Mouse (Mus musculus) forebrain, embryonic 12.5 days (tissue): Measurements from ENCODE around the gene 2310011J03Rik. TPM values are rescaled to one million over a fixed set of nuclear protein-coding genes. Genes with fewer than 3 reads are reported as not detected.

Source experiments
- ATAC-seq: fragments of 200-750 bp; cut with Nextera tagmentation; 2 replicates; pipeline ENCODE4 v1.8.0; 2017; ENCODE audit warnings: moderate TSS enrichment; ENCODE audit not compliant: low FRiP score
- H3K27ac ChIP-seq: fragments of 300-500 bp; sonication (generic); 2 replicates; pipeline ENCODE4 v1.5.1; 2016; ENCODE audit warnings: mild to moderate bottlenecking
- H3K27me3 ChIP-seq: fragments of 300-500 bp; sonication (generic); 2 replicates; pipeline ENCODE4 v1.6.1; 2016; ENCODE audit warnings: mild to moderate bottlenecking
- H3K36me3 ChIP-seq: fragments of 300-500 bp; sonication (generic); replicated peaks from 2 replicates; pipeline ENCODE4 v1.6.1; 2016; ENCODE audit warnings: mild to moderate bottlenecking
- H3K4me1 ChIP-seq: fragments of 300-500 bp; sonication (generic); 2 replicates; pipeline ENCODE4 v1.6.1; 2016
- H3K4me2 ChIP-seq: fragments of 300-500 bp; sonication (generic); 2 replicates; pipeline ENCODE4 v1.6.1; 2016; ENCODE audit warnings: mild to moderate bottlenecking, moderate library complexity
- H3K4me3 ChIP-seq: fragments of 300-500 bp; sonication (generic); replicated peaks from 2 replicates; pipeline ENCODE4 v1.5.1; 2016; ENCODE audit warnings: mild to moderate bottlenecking
- H3K9ac ChIP-seq: fragments of 300-500 bp; sonication (generic); 2 replicates; pipeline ENCODE4 v1.6.1; 2016; ENCODE audit warnings: mild to moderate bottlenecking
- H3K9me3 ChIP-seq: fragments of 300-500 bp; sonication (generic); 2 replicates; pipeline ENCODE4 v1.6.1; 2016
- WGBS: fragments of 180-500 bp; shearing (Covaris S2); methylation state at CpG from one replicate; pipeline ENCODE4 v1.1.7; 2016; 5-methylcytosine and 5-hydroxymethylcytosine counted together
- polyA plus RNA-seq: library from polyadenylated mRNA; unstranded; fragments of >200 nt; fragmentation: Nextera tagmentation; extraction: Ambion mirVana; gene quantifications from 2 replicates; pipeline ENCODE4 v1.2.1, GENCODE M21; 2016

The 2310011J03Rik gene
- 42.6 and 44.4 TPM in 2 replicates for polyA plus RNA-seq

GRCm38 (mm10) chr10:80320340-80320760 lies at the start of gene 2310011J03Rik:
Gene 2310011J03Rik (minus strand): TSS chr10:80320537.
- peaks cover 47% of the 10 kb centered on the region for H3K4me1 ChIP-seq
- peaks cover 36% of the 10 kb centered on the region for H3K36me3 ChIP-seq
- peak within 1 kb of the TSS; percentile 85 for H3K4me2 ChIP-seq
- peak within 1 kb of the TSS; percentile 77 for H3K9ac ChIP-seq
- no peaks in the 10 kb centered on the region for H3K9me3 ChIP-seq
- H3K27me3 ChIP-seq: peaks cover 28% of the 10 kb centered on the region
- peak within 1 kb of the TSS; percentile 65 for H3K27ac ChIP-seq
- ATAC-seq: peak; percentile 67
- WGBS: under 1% methylated on average over 34 of the region's 34 CpGs
- peak within 1 kb of the TSS; percentile 81 for H3K4me3 ChIP-seq

GRCm38 (mm10) chr10:80368392-80368791 lies 48.1 kb upstream of the 2310011J03Rik start:
- Histone ChIP-seq H3K4me1 (peaks cover 21% of the 10 kb centered on the region), H3K4me3 (no peak overlapping the region), H3K4me2 (no peak overlapping the region), H3K27me3 (peaks cover 47% of the 10 kb centered on the region), H3K36me3 (no peaks in the 10 kb centered on the region), H3K9ac (no peak overlapping the region; the same call in 1 of the 2 replicates), H3K27ac (no peak overlapping the region), H3K9me3 (0 out of 2 replicates have a peak, but pooled peaks cover 5% of the 10 kb centered on the region)
- no peak for ATAC-seq
- WGBS: 92% methylated on average over 6 of the region's 6 CpGs

GRCm38 (mm10) chr10:80367954-80368353 lies 47.6 kb upstream of the 2310011J03Rik start:
- ATAC-seq: no peak
- WGBS: 64% methylated on average over 5 of the region's 5 CpGs
- H3K9ac ChIP-seq: no peak overlapping the region
- H3K27ac ChIP-seq: no peak overlapping the region
- no peak overlapping the region for H3K4me3 ChIP-seq
- H3K4me1 ChIP-seq: peaks cover 21% of the 10 kb centered on the region
- 0 out of 2 replicates have a peak, but pooled peaks cover 5% of the 10 kb centered on the region for H3K9me3 ChIP-seq
- H3K36me3 ChIP-seq: no peaks in the 10 kb centered on the region
- H3K27me3 ChIP-seq: peaks cover 49% of the 10 kb centered on the region
- H3K4me2 ChIP-seq: no peak overlapping the region

GRCm38 (mm10) chr10:80365736-80366135 lies 45.4 kb upstream of the 2310011J03Rik start:
- WGBS: 70% methylated on average over 6 of the region's 6 CpGs
- H3K4me2 ChIP-seq: no peak overlapping the region
- H3K9me3 ChIP-seq: 0 out of 2 replicates have a peak, but pooled peaks cover 8% of the 10 kb centered on the region
- H3K4me3 ChIP-seq: no peak overlapping the region
- ATAC-seq: no peak
- H3K27ac ChIP-seq: no peak overlapping the region
- peaks cover 7% of the 10 kb centered on the region for H3K4me1 ChIP-seq
- no peaks in the 10 kb centered on the region for H3K36me3 ChIP-seq
- no peak overlapping the region for H3K9ac ChIP-seq
- H3K27me3 ChIP-seq: peaks cover 49% of the 10 kb centered on the region

- Histone ChIP-seq H3K4me3 (no peak overlapping the region), H3K36me3 (no peaks in the 10 kb centered on the region), H3K27ac (no peak overlapping the region), H3K9me3 (0 out of 2 replicates have a peak, but pooled peaks cover 7% of the 10 kb centered on the region), H3K9ac (0 out of 2 replicates have a peak overlapping the region, but pooled peaks have one; percentile 5), H3K4me2 (no peak overlapping the region), H3K4me1 (peaks cover 7% of the 10 kb centered on the region), H3K27me3 (peaks cover 63% of the 10 kb centered on the region)
- no peak for ATAC-seq
- whole genome bisulfite sequencing: 44% methylated on average over 6 of the region's 6 CpGs
Measured at GRCm38 (mm10) chr10:80363734-80364133, 43.4 kb upstream of the 2310011J03Rik start.

GRCm38 (mm10) chr10:80357994-80358639 lies 37.8 kb upstream of the 2310011J03Rik start:
- Histone ChIP-seq H3K4me2 (peak overlapping the region; percentile 38), H3K9ac (0 out of 2 replicates have a peak overlapping the region, but pooled peaks have one; percentile 33), H3K9me3 (0 out of 2 replicates have a peak, but pooled peaks cover 3% of the 10 kb centered on the region), H3K36me3 (no peaks in the 10 kb centered on the region), H3K4me3 (peak overlapping the region; percentile 23), H3K4me1 (peaks cover 16% of the 10 kb centered on the region), H3K27me3 (peaks cover 84% of the 10 kb centered on the region), H3K27ac (no peak overlapping the region)
- 4% methylated on average over 31 of the region's 31 CpGs for WGBS
- ATAC-seq: 0 out of 2 replicates have a peak, but pooled peaks have one; percentile 33

- Histone ChIP-seq H3K27me3 (peaks cover 84% of the 10 kb centered on the region), H3K36me3 (no peaks in the 10 kb centered on the region), H3K4me1 (peaks cover 16% of the 10 kb centered on the region), H3K4me3 (peak overlapping the region; percentile 23; the same call in 1 of the 2 replicates), H3K9ac (no peak overlapping the region), H3K4me2 (peak overlapping the region; percentile 38; the same call in 1 of the 2 replicates), H3K9me3 (no peaks in the 10 kb centered on the region), H3K27ac (no peak overlapping the region)
- WGBS: 41% methylated on average over 7 of the region's 7 CpGs
- ATAC-seq: no peak
Measured at GRCm38 (mm10) chr10:80357336-80357735, 37.0 kb upstream of the 2310011J03Rik start.

GRCm38 (mm10) chr10:80356737-80357136 lies 36.4 kb upstream of the 2310011J03Rik start:
- Histone ChIP-seq H3K4me1 (peaks cover 16% of the 10 kb centered on the region), H3K27me3 (peaks cover 87% of the 10 kb centered on the region), H3K9ac (no peak overlapping the region), H3K27ac (no peak overlapping the region), H3K4me2 (peak overlapping the region; percentile 52), H3K36me3 (no peaks in the 10 kb centered on the region), H3K4me3 (peak overlapping the region; percentile 36), H3K9me3 (no peaks in the 10 kb centered on the region)
- ATAC-seq: no peak
- WGBS: 1% methylated on average over 34 of the region's 34 CpGs

- no peak for ATAC-seq
- under 1% methylated on average over 53 of the region's 53 CpGs for WGBS
- H3K36me3 ChIP-seq: no peaks in the 10 kb centered on the region
- peak within 1 kb of the TSS; percentile 36 for H3K4me3 ChIP-seq
- peaks cover 93% of the 10 kb centered on the region for H3K27me3 ChIP-seq
- peak within 1 kb of the TSS; percentile 42; the same call in 1 of the 2 replicates for H3K9ac ChIP-seq
- H3K4me1 ChIP-seq: peaks cover 16% of the 10 kb centered on the region
- peak within 1 kb of the TSS; percentile 52 for H3K4me2 ChIP-seq
- no peaks in the 10 kb centered on the region for H3K9me3 ChIP-seq
- no peak within 1 kb of the TSS for H3K27ac ChIP-seq
Measured at GRCm38 (mm10) chr10:80356001-80356682, 35.8 kb upstream of the 2310011J03Rik start, which contains the start of gene Plk5. Gene Plk5 (plus strand): TSS chr10:80356459.

- no peak overlapping the region for H3K9ac ChIP-seq
- no peaks in the 10 kb centered on the region for H3K9me3 ChIP-seq
- H3K4me3 ChIP-seq: no peak overlapping the region
- H3K4me2 ChIP-seq: no peak overlapping the region
- peaks cover 16% of the 10 kb centered on the region for H3K4me1 ChIP-seq
- WGBS: 6% methylated on average over 9 of the region's 9 CpGs
- peaks cover 100% of the 10 kb centered on the region for H3K27me3 ChIP-seq
- H3K36me3 ChIP-seq: no peaks in the 10 kb centered on the region
- H3K27ac ChIP-seq: no peak overlapping the region
- no peak for ATAC-seq
Measured at GRCm38 (mm10) chr10:80355431-80355830, 35.1 kb upstream of the 2310011J03Rik start.

GRCm38 (mm10) chr10:80352727-80353126 lies 32.4 kb upstream of the 2310011J03Rik start:
- H3K4me3 ChIP-seq: no peak overlapping the region
- H3K4me2 ChIP-seq: no peak overlapping the region
- no peaks in the 10 kb centered on the region for H3K36me3 ChIP-seq
- 67% methylated on average over 8 of the region's 8 CpGs for WGBS
- H3K4me1 ChIP-seq: peaks cover 26% of the 10 kb centered on the region
- H3K27me3 ChIP-seq: peaks cover 100% of the 10 kb centered on the region
- H3K9ac ChIP-seq: no peak overlapping the region
- no peak for ATAC-seq
- H3K27ac ChIP-seq: no peak overlapping the region
- no peaks in the 10 kb centered on the region for H3K9me3 ChIP-seq

GRCm38 (mm10) chr10:80351896-80352295 lies 31.6 kb upstream of the 2310011J03Rik start:
- no peak overlapping the region for H3K9ac ChIP-seq
- H3K27ac ChIP-seq: no peak overlapping the region
- no peaks in the 10 kb centered on the region for H3K36me3 ChIP-seq
- H3K4me2 ChIP-seq: no peak overlapping the region
- 18% methylated on average over 11 of the region's 11 CpGs for WGBS
- H3K9me3 ChIP-seq: no peaks in the 10 kb centered on the region
- peaks cover 26% of the 10 kb centered on the region for H3K4me1 ChIP-seq
- H3K27me3 ChIP-seq: peaks cover 100% of the 10 kb centered on the region
- H3K4me3 ChIP-seq: no peak overlapping the region
- ATAC-seq: no peak
